Mouse (Mus musculus) lung, adult 2 months (tissue): ENCODE results near the gene Gm4924.

ENCODE experiments used
- CTCF ChIP-seq: fragments of 200-500 bp; IDR thresholded peaks from 2 replicates; pipeline ENCODE4 v1.5.1; 2011; ENCODE audit warnings: mild to moderate bottlenecking, low read length, control low read depth; ENCODE audit not compliant: insufficient read depth
- POLR2A ChIP-seq: fragments of 200-500 bp; IDR thresholded peaks from 2 replicates; pipeline ENCODE4 v1.6.1; 2011; ENCODE audit warnings: low read depth, mild to moderate bottlenecking, control low read depth, low read length, borderline replicate concordance; ENCODE audit errors: extremely low read depth

- no peak for TF ChIP-seq POLR2A
- no peak for TF ChIP-seq CTCF
Observed at GRCm38 (mm10) chr10:82320134-82320533, 33.9 kb upstream of the Gm4924 start.
